Mouse (Mus musculus): Measurements from ENCODE around the gene Nme4. TPM values are rescaled to one million over a fixed set of nuclear protein-coding genes. Genes with fewer than 3 reads are reported as not detected.
"Not testable (repeated sequence)": the region's sequence is repeated elsewhere in the genome, so short reads cannot be mapped to it uniquely, and the experiment has no call there.

Gene Nme4
- total RNA-seq, 2 experiments from 2014 or later = 3.4 to 5.9 TPM

DNA sequence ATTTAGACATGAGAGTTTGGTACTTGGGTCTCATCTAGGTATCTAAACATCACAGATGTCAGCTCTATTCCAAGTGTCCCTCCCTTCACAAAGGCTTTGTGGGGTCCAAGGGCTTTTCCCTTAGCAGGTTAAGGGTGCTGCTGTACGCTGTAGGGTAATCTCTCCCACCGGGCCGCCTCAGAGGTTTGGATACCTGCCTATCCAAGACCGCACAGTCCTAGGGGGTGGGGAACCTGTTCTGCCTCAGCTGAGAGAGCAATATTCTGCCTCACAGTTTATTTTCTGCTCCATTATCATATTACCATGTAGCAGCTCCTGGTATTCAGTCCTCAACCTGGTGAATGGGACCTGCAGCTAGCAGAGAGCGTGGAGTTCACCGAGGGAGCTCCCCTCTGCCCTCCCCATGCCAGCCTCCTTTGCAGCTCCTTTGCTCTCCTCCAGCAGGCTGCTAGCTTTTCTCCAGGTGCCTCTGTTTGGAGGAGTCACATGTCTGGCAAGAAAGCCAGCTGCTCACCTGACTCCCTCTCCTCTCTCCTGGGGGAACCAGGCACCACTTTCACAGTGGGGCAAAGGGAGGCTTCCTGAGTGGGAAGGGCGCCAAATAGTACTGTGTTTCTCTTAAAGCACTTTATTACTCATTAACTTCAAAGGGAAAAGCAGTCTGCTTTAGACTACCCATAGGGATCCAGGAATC, 19.9 kb upstream of the Nme4 start:
- no peak for ATAC-seq (replicated peaks; ENCODE audit: low FRiP score, poor library complexity, severe bottlenecking)

- ATAC-seq (replicated peaks; ENCODE audit: low FRiP score, poor library complexity, severe bottlenecking) = not testable (repeated sequence)
These were observed 19.1 kb upstream of the Nme4 start for GRCm38 (mm10) chr17:26114461-26114860.

DNA sequence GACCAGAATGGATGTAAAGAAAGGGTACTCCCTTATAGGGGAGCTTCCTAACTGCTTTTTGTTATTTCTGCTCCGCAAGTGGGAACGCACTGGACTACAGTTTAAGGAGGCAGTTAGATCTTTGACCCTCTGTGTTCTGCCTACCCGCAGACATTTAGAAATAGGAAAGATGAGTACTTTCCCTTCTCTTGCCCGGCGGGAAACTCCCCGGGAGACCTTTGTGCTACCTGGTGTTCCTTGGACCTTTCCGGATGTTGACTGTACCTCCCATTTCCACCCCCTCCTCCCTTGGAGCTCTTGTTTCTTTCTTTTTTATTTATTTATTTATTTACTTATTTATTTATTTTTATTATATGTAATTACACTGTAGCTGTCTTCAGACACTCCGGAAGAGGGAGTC, 18.7 kb upstream of the Nme4 start:
- 0 out of 2 replicates have a peak, but pooled peaks have one; percentile 12 for ATAC-seq (replicated peaks; ENCODE audit: low FRiP score, poor library complexity, severe bottlenecking)

DNA sequence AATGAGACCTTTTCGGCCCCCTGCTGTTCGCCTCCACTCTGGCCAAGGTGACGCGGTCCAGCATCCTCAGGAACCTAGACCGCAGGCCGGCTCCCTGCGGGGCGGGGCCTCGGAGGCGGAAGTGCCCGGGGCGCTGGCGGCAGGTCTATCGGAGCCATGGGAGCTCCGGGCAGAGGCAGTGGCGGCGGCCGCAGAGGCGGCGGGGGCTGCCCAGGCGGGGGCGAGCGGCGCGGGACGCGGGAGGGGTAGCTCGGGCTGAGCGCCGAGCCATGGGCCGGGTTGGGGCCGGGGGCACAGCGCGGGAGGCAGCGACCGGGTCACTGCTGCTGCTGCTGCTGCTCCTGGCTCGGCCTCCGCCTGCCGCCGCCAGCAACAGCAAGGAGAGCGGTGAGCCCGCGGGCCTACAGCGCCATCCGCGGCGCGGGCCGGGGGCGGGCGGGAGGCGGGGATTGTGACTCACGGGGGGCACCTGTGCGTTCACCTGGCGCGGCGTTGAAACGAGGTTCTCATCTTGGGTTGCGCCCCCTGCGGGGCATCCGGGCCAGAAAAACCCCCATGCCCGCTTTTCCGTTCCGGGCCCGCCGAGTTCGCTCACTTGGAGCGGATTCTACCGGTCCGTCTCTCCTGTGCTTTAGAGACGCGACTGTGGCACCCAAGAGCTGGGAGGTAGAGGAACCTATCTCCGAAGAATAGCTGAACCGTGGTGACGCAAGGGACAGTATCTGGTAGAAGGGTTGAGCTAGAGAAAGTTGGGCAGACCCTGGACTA, 18.0 kb upstream of the Nme4 start, which contains the start of gene Tmem8:
TSS of gene Tmem8 (plus strand) at position 119 of the 768 bp plus-strand sequence.
- ATAC-seq (replicated peaks; ENCODE audit: low FRiP score, poor library complexity, severe bottlenecking) = peak; percentile 90

- no peak for ATAC-seq (replicated peaks; ENCODE audit: low FRiP score, poor library complexity, severe bottlenecking)
These were observed 17.3 kb upstream of the Nme4 start for GRCm38 (mm10) chr17:26112751-26113150.

DNA sequence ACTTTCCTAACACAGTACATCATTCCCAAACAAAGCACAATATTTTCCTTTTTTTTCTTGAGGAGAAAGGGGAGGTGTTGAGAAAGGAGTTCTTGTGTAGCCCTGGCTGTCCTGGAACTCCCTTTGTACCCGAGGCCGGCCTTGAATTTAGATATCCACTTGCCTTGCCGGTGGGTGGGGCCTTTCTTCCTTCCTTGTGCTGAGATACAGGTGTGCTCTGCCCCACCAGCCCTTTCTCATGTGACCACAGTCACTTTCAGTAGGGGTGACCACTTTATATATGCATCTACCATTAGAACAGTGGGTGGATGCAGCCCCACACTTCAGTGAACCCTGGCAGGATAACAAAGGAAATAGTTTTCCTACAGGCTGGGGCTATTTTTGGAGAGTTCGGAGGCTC, 16.3 kb upstream of the Nme4 start:
- no peak for ATAC-seq (replicated peaks; ENCODE audit: low FRiP score, poor library complexity, severe bottlenecking)

- ATAC-seq (replicated peaks; ENCODE audit: low FRiP score, poor library complexity, severe bottlenecking) = no peak
These were observed 15.6 kb upstream of the Nme4 start for GRCm38 (mm10) chr17:26111024-26111423.

DNA sequence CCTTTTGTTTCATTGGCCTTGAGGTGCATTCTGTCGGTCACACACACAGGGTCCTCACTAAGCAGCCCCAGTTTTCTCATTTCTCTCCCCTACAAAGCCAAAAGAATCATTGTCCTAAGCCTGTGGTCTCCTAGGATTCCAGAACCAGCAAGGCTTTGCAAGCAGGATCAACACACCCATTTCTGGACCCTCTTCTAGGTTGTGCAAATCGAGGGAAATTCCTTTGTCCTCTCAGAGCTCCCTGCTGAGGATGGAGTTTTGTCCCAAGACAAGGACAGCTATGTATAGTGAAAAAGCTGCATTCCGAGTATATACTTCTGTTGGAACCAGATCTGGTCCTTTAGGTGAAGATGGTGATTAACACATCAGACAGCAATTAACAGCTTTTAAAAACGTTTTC, 14.8 kb upstream of the Nme4 start:
- no peak for ATAC-seq (replicated peaks; ENCODE audit: low FRiP score, poor library complexity, severe bottlenecking)

DNA sequence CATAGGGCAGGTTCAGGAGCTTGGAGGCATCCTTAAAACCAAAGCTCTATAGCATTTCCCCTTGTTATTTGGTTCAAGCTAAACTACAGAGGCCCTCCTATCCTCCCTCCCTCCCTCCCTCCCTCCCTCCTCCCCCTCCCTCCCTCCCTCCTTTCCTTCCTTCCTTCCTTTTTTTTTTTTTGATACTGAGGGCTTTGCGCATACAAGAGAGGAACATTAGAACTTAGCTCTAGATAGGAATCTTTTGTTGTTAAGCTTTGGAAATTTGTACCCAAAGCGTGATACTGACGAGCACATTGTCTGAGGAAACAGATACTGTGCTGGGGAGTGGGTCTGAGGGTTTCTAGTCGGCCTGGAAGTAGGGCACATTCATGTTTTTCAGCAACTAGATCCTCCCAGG, 10.2 kb upstream of the Nme4 start:
- no peak for ATAC-seq (replicated peaks; ENCODE audit: low FRiP score, poor library complexity, severe bottlenecking)

DNA sequence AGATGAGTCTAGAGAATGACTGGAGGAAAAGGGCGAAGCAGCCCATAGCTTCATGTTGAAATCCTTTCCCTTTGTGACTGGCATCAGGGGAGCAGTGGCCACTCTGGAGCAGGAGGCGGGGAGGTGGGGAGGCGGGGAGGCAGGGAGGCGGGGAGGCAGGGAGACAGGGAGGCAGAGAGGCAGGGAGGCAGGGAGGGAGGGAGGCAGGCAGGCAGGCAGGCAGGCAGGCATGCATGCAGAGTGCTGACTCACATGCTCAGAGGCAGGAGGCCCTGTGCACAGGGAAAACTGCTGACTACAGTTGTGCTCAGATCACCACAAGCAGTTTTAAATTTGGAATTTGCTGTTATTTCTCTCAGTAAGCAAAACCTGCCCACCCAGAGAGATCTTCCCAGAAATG, 6.1 kb upstream of the Nme4 start:
- ATAC-seq (replicated peaks; ENCODE audit: low FRiP score, poor library complexity, severe bottlenecking) = no peak

DNA sequence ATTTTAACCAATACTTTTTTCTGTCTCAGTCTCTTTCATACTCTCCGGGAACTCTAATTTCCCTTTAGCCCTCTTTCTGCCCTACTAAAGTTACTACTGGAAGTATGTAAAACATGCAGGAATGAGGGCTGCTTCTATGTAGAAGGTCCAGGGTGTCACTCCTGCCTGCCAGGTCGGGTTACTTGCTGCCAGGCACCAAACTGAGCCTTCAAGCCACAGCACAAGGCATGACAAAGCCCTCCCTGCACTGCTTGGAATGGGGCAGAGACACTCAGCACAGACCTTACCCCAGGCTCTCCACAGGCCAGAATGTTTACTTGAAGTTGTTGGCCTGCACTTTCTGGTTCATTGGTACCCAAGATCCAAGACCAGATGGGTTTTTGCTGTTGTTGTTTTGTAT, 4.8 kb upstream of the Nme4 start:
- ATAC-seq (replicated peaks; ENCODE audit: low FRiP score, poor library complexity, severe bottlenecking) = no peak

GRCm38 (mm10) chr17:26099316-26099715, 3.9 kb upstream of the Nme4 start:
- not testable (repeated sequence) for ATAC-seq (replicated peaks; ENCODE audit: low FRiP score, poor library complexity, severe bottlenecking)

DNA sequence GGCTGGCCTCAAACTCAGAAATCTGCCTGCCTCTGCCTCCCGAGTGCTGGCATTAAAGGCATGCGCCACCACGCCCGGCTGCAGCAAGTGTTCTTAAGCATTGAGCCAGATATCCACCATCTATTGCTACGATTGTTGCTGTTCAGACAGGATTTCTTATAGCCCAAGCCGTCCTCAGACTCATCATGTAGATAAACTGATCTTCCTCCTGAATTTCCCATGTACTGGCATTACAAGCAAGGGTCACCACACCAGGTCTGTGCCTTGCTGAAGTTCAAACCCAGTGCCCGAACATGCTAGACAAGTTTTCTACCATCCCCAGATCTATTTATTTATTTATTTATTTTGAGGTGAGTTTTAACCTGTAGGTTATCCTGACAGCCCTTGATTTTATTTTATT, 3.1 kb upstream of the Nme4 start:
- no peak for ATAC-seq (replicated peaks; ENCODE audit: low FRiP score, poor library complexity, severe bottlenecking)

- no peak for ATAC-seq (replicated peaks; ENCODE audit: low FRiP score, poor library complexity, severe bottlenecking)
These were observed 781 bp downstream of the Nme4 start for GRCm38 (mm10) chr17:26094531-26095110.

DNA sequence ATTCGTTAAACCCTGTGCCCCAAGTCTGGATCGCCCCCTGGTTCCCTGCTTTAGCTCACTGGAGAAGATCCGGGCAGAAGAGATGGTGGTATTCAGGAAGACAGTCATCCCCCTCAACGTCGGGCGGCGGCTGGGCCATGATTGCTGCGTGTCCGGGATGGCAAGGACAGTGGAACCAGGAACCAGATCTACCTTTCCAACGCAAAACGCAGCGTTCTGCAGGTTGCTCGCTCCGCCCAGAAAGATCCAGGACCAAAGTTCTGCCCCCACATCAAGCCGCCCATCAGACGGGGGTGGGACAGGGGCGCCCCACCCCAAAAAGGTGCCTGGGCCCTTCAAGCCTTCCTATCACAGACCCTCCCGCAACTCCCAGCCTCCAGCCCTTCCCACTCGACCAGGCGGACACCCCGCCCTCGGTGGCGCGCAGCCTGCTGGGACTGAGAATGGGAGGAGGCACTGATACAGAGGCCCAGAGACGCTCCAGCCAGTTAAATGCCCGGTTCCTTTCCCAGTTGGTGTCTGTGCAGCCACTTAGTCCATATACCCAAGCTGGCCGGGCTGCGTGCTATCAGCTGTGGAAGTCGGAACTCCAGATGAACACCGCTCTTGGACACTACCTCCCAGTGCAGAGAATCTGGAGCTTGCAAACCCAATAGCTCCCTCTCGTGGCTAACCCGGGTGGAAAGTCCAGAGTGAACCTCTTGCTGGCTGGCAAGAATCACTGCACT, 5.3 kb downstream of the Nme4 start, which contains the start of gene Decr2:
TSS of gene Decr2 (minus strand) at position 433 of the 728 bp plus-strand sequence.
- ATAC-seq (replicated peaks; ENCODE audit: low FRiP score, poor library complexity, severe bottlenecking) = peak; percentile 83

- no peak for ATAC-seq (replicated peaks; ENCODE audit: low FRiP score, poor library complexity, severe bottlenecking)
These were observed 8.3 kb downstream of the Nme4 start for GRCm38 (mm10) chr17:26087059-26087564.

GRCm38 (mm10) chr17:26080867-26081266, 14.5 kb downstream of the Nme4 start:
- no peak for ATAC-seq (replicated peaks; ENCODE audit: low FRiP score, poor library complexity, severe bottlenecking)

GRCm38 (mm10) chr17:26078851-26079250, 16.6 kb downstream of the Nme4 start:
- no peak for ATAC-seq (replicated peaks; ENCODE audit: low FRiP score, poor library complexity, severe bottlenecking)

- ATAC-seq (replicated peaks; ENCODE audit: low FRiP score, poor library complexity, severe bottlenecking) = no peak
These were observed 20.2 kb downstream of the Nme4 start for GRCm38 (mm10) chr17:26075246-26075645.

DNA sequence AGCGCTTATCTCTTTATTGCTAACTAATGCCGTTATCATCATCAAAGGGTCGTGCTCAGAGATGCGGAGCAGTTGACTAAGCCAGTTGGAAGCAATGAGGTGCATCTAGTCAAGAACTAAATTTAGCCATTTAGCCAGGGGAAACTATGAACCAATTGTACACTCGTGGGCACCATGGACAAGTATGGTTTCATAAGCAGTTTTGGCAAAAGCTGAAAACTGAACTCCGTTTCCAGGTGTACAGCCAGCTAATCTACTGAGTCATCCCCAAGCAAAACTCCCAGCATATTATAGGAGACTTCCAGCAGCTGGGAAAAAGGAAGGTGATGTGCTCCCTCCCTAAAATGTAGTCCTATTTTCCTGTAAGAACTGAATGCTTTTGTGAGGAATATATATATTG, 25.3 kb downstream of the Nme4 start:
- no peak for ATAC-seq (replicated peaks; ENCODE audit: low FRiP score, poor library complexity, severe bottlenecking)
